Mouse (Mus musculus): ENCODE results near the gene Extl1. TPM values are rescaled to one million over a fixed set of nuclear protein-coding genes. Genes with fewer than 3 reads are reported as not detected.

Gene Extl1
- polyA plus RNA-seq, 1 experiment: 8.9 TPM

GRCm38 (mm10) chr4:134315470-134315869, 68.2 kb downstream of the Extl1 start:
- H3K36me3 ChIP-seq (ENCODE audit: control insufficient read depth, insufficient read depth, low read length): no peaks in the 10 kb centered on the region
- H3K27me3 ChIP-seq (ENCODE audit: control insufficient read depth, insufficient read depth, low read length): no peaks in the 10 kb centered on the region
- no peak overlapping the region for H3K27ac ChIP-seq (ENCODE audit: control insufficient read depth, insufficient read depth, low read length)
- WGBS: 94% methylated on average over 9 of the region's 9 CpGs
- DNase-seq: no peak
- H3K4me3 ChIP-seq (ENCODE audit: control insufficient read depth, insufficient read depth, low read length): no peak overlapping the region
- H3K4me1 ChIP-seq (replicated peaks; ENCODE audit: control insufficient read depth, insufficient read depth, low read length): no peaks in the 10 kb centered on the region
- TF ChIP-seq POLR2A (IDR thresholded peaks at IDR 0.05; ENCODE audit: control insufficient read depth, extremely low read depth, insufficient read depth, low read length, poor library complexity) (no peak), CTCF (IDR thresholded peaks at IDR 0.05; ENCODE audit: borderline replicate concordance, control insufficient read depth, extremely low read depth, insufficient read depth, low read length, poor library complexity) (no peak)

GRCm38 (mm10) chr4:134314876-134315275, 68.8 kb downstream of the Extl1 start, which contains the start of gene Trim63:
TSS of gene Trim63 (plus strand) at chr4:134315120.
- no peaks in the 10 kb centered on the region for H3K36me3 ChIP-seq (ENCODE audit: control insufficient read depth, insufficient read depth, low read length)
- H3K4me3 ChIP-seq (ENCODE audit: control insufficient read depth, insufficient read depth, low read length): no peak within 1 kb of the TSS
- H3K27me3 ChIP-seq (ENCODE audit: control insufficient read depth, insufficient read depth, low read length): no peaks in the 10 kb centered on the region
- no peak within 1 kb of the TSS for H3K27ac ChIP-seq (ENCODE audit: control insufficient read depth, insufficient read depth, low read length)
- no peaks in the 10 kb centered on the region for H3K4me1 ChIP-seq (replicated peaks; ENCODE audit: control insufficient read depth, insufficient read depth, low read length)
- 84% methylated on average over 11 of the region's 11 CpGs for WGBS
- no peak for TF ChIP-seq POLR2A (IDR thresholded peaks at IDR 0.05; ENCODE audit: control insufficient read depth, extremely low read depth, insufficient read depth, low read length, poor library complexity)
- TF ChIP-seq CTCF (IDR thresholded peaks at IDR 0.05; ENCODE audit: borderline replicate concordance, control insufficient read depth, extremely low read depth, insufficient read depth, low read length, poor library complexity): no peak
- DNase-seq: no peak

GRCm38 (mm10) chr4:134314081-134314655, 69.5 kb downstream of the Extl1 start:
- Histone ChIP-seq H3K27me3 (ENCODE audit: control insufficient read depth, insufficient read depth, low read length) (no peaks in the 10 kb centered on the region), H3K36me3 (ENCODE audit: control insufficient read depth, insufficient read depth, low read length) (no peaks in the 10 kb centered on the region), H3K27ac (ENCODE audit: control insufficient read depth, insufficient read depth, low read length) (no peak overlapping the region), H3K4me3 (ENCODE audit: control insufficient read depth, insufficient read depth, low read length) (no peak overlapping the region), H3K4me1 (replicated peaks; ENCODE audit: control insufficient read depth, insufficient read depth, low read length) (no peaks in the 10 kb centered on the region)
- DNase-seq: no peak
- WGBS: 92% methylated on average over 4 of the region's 4 CpGs
- TF ChIP-seq POLR2A (IDR thresholded peaks at IDR 0.05; ENCODE audit: control insufficient read depth, extremely low read depth, insufficient read depth, low read length, poor library complexity): no peak
- no peak for TF ChIP-seq CTCF (IDR thresholded peaks at IDR 0.05; ENCODE audit: borderline replicate concordance, control insufficient read depth, extremely low read depth, insufficient read depth, low read length, poor library complexity)

- 97% methylated on average over 6 of the region's 6 CpGs for WGBS
- Histone ChIP-seq H3K27ac (ENCODE audit: control insufficient read depth, insufficient read depth, low read length) (no peak overlapping the region), H3K4me1 (replicated peaks; ENCODE audit: control insufficient read depth, insufficient read depth, low read length) (no peaks in the 10 kb centered on the region), H3K27me3 (ENCODE audit: control insufficient read depth, insufficient read depth, low read length) (no peaks in the 10 kb centered on the region), H3K4me3 (ENCODE audit: control insufficient read depth, insufficient read depth, low read length) (no peak overlapping the region), H3K36me3 (ENCODE audit: control insufficient read depth, insufficient read depth, low read length) (no peaks in the 10 kb centered on the region)
- TF ChIP-seq CTCF (IDR thresholded peaks at IDR 0.05; ENCODE audit: borderline replicate concordance, control insufficient read depth, extremely low read depth, insufficient read depth, low read length, poor library complexity): no peak
- TF ChIP-seq POLR2A (IDR thresholded peaks at IDR 0.05; ENCODE audit: control insufficient read depth, extremely low read depth, insufficient read depth, low read length, poor library complexity): no peak
- no peak for DNase-seq
Measured at GRCm38 (mm10) chr4:134312901-134313300, 70.7 kb downstream of the Extl1 start.

GRCm38 (mm10) chr4:134312341-134312740, 71.3 kb downstream of the Extl1 start:
- no peaks in the 10 kb centered on the region for H3K27me3 ChIP-seq (ENCODE audit: control insufficient read depth, insufficient read depth, low read length)
- H3K36me3 ChIP-seq (ENCODE audit: control insufficient read depth, insufficient read depth, low read length): no peaks in the 10 kb centered on the region
- 96% methylated on average over 5 of the region's 5 CpGs for WGBS
- H3K4me3 ChIP-seq (ENCODE audit: control insufficient read depth, insufficient read depth, low read length): no peak overlapping the region
- TF ChIP-seq POLR2A (IDR thresholded peaks at IDR 0.05; ENCODE audit: control insufficient read depth, extremely low read depth, insufficient read depth, low read length, poor library complexity): no peak
- TF ChIP-seq CTCF (IDR thresholded peaks at IDR 0.05; ENCODE audit: borderline replicate concordance, control insufficient read depth, extremely low read depth, insufficient read depth, low read length, poor library complexity): no peak
- DNase-seq: no peak
- no peak overlapping the region for H3K27ac ChIP-seq (ENCODE audit: control insufficient read depth, insufficient read depth, low read length)
- H3K4me1 ChIP-seq (replicated peaks; ENCODE audit: control insufficient read depth, insufficient read depth, low read length): peaks cover 4% of the 10 kb centered on the region

- Histone ChIP-seq H3K4me3 (ENCODE audit: control insufficient read depth, insufficient read depth, low read length) (no peak overlapping the region), H3K27ac (ENCODE audit: control insufficient read depth, insufficient read depth, low read length) (no peak overlapping the region), H3K27me3 (ENCODE audit: control insufficient read depth, insufficient read depth, low read length) (no peaks in the 10 kb centered on the region), H3K36me3 (ENCODE audit: control insufficient read depth, insufficient read depth, low read length) (no peaks in the 10 kb centered on the region), H3K4me1 (replicated peaks; ENCODE audit: control insufficient read depth, insufficient read depth, low read length) (peaks cover 9% of the 10 kb centered on the region)
- TF ChIP-seq CTCF (IDR thresholded peaks at IDR 0.05; ENCODE audit: borderline replicate concordance, control insufficient read depth, extremely low read depth, insufficient read depth, low read length, poor library complexity) (no peak), POLR2A (IDR thresholded peaks at IDR 0.05; ENCODE audit: control insufficient read depth, extremely low read depth, insufficient read depth, low read length, poor library complexity) (no peak)
- 65% methylated on average over 9 of the region's 9 CpGs for WGBS
- no peak for DNase-seq
Measured at GRCm38 (mm10) chr4:134311784-134312183, 71.9 kb downstream of the Extl1 start.

- Histone ChIP-seq H3K27ac (ENCODE audit: control insufficient read depth, insufficient read depth, low read length) (no peak overlapping the region), H3K36me3 (ENCODE audit: control insufficient read depth, insufficient read depth, low read length) (no peaks in the 10 kb centered on the region), H3K27me3 (ENCODE audit: control insufficient read depth, insufficient read depth, low read length) (no peaks in the 10 kb centered on the region), H3K4me3 (ENCODE audit: control insufficient read depth, insufficient read depth, low read length) (no peak overlapping the region), H3K4me1 (replicated peaks; ENCODE audit: control insufficient read depth, insufficient read depth, low read length) (peaks cover 9% of the 10 kb centered on the region)
- no peak for TF ChIP-seq POLR2A (IDR thresholded peaks at IDR 0.05; ENCODE audit: control insufficient read depth, extremely low read depth, insufficient read depth, low read length, poor library complexity)
- TF ChIP-seq CTCF (IDR thresholded peaks at IDR 0.05; ENCODE audit: borderline replicate concordance, control insufficient read depth, extremely low read depth, insufficient read depth, low read length, poor library complexity): no peak
- no peak for DNase-seq
- WGBS: 89% methylated on average over 9 of the region's 9 CpGs
Measured at GRCm38 (mm10) chr4:134310656-134311055, 73.0 kb downstream of the Extl1 start.
